Mouse (Mus musculus): ENCODE data around the gene Gm20422. TPM values are rescaled to one million over a fixed set of nuclear protein-coding genes. Genes with fewer than 3 reads are reported as not detected.

Gm20422 gene
- polyA plus RNA-seq, 1 experiment from 2014 or later: 0.43 TPM

GRCm38 (mm10) chr8:69790364-69790763 lies 15.7 kb upstream of the Gm20422 start:
- H3K27me3 ChIP-seq (ENCODE audit: low read depth, poor library complexity, severe bottlenecking): no peaks in the 10 kb centered on the region
- H3K36me3 ChIP-seq: peaks cover 29% of the 10 kb centered on the region
- H3K9me3 ChIP-seq (replicated peaks): no peaks in the 10 kb centered on the region
- WGBS: 33% methylated on average over 11 of the region's 11 CpGs
- H3K4me3 ChIP-seq: peak overlapping the region; percentile 84
- H3K4me1 ChIP-seq: peaks cover 34% of the 10 kb centered on the region
- H3K27ac ChIP-seq (replicated peaks): peak overlapping the region; percentile 96
- no peak for DNase-seq (ENCODE audit: low spot score)

GRCm38 (mm10) chr8:69789731-69790130 lies 15.0 kb upstream of the Gm20422 start:
- H3K4me3 ChIP-seq: peak overlapping the region; percentile 84

GRCm38 (mm10) chr8:69789105-69789504 lies 14.4 kb upstream of the Gm20422 start:
- 85% methylated on average over 5 of the region's 5 CpGs for WGBS
- Histone ChIP-seq H3K27me3 (ENCODE audit: low read depth, poor library complexity, severe bottlenecking) (no peaks in the 10 kb centered on the region), H3K9me3 (replicated peaks) (no peaks in the 10 kb centered on the region), H3K4me3 (no peak overlapping the region), H3K27ac (replicated peaks) (no peak overlapping the region), H3K36me3 (peaks cover 16% of the 10 kb centered on the region), H3K4me1 (peaks cover 34% of the 10 kb centered on the region)
- DNase-seq (ENCODE audit: low spot score): no peak

More at GRCm38 (mm10) chr8:69789731-69790130, 15.0 kb upstream of the Gm20422 start:
- Histone ChIP-seq H3K36me3 (peaks cover 23% of the 10 kb centered on the region), H3K27ac (replicated peaks) (no peak overlapping the region), H3K9me3 (replicated peaks) (no peaks in the 10 kb centered on the region), H3K27me3 (ENCODE audit: low read depth, poor library complexity, severe bottlenecking) (no peaks in the 10 kb centered on the region), H3K4me1 (peaks cover 34% of the 10 kb centered on the region)
- WGBS: 72% methylated on average over 5 of the region's 5 CpGs
- DNase-seq (ENCODE audit: low spot score): no peak

- DNase-seq (ENCODE audit: low spot score): no peak
- no peak overlapping the region for H3K4me3 ChIP-seq
- H3K4me1 ChIP-seq: peaks cover 25% of the 10 kb centered on the region
- H3K27ac ChIP-seq (replicated peaks): no peak overlapping the region
- H3K9me3 ChIP-seq (replicated peaks): no peaks in the 10 kb centered on the region
- 74% methylated on average over 10 of the region's 12 CpGs for WGBS
- 0 out of 2 replicates have a peak, but pooled peaks cover 3% of the 10 kb centered on the region for H3K36me3 ChIP-seq
- no peaks in the 10 kb centered on the region for H3K27me3 ChIP-seq (ENCODE audit: low read depth, poor library complexity, severe bottlenecking)
These were observed 2.4 kb upstream of the Gm20422 start for GRCm38 (mm10) chr8:69777111-69777510.

- H3K9me3 ChIP-seq (replicated peaks): no peaks in the 10 kb centered on the region
- peak overlapping the region; percentile 81 for H3K4me3 ChIP-seq
- H3K4me1 ChIP-seq: peaks cover 31% of the 10 kb centered on the region
- no peaks in the 10 kb centered on the region for H3K27me3 ChIP-seq (ENCODE audit: low read depth, poor library complexity, severe bottlenecking)
- H3K36me3 ChIP-seq: peaks cover 20% of the 10 kb centered on the region
- peak overlapping the region; percentile 99; the same call in 1 of the 2 replicates for H3K27ac ChIP-seq (replicated peaks)
- no peak for DNase-seq (ENCODE audit: low spot score)
- 56% methylated on average over 2 of the region's 2 CpGs for WGBS
These were observed 456 bp upstream of the Gm20422 start for GRCm38 (mm10) chr8:69775149-69775534.

GRCm38 (mm10) chr8:69772106-69772505 lies 2.6 kb downstream of the Gm20422 start:
- Histone ChIP-seq H3K27ac (replicated peaks) (no peak overlapping the region), H3K9me3 (replicated peaks) (peaks cover 8% of the 10 kb centered on the region; the same call in 1 of the 2 replicates), H3K4me1 (peaks cover 31% of the 10 kb centered on the region), H3K27me3 (ENCODE audit: low read depth, poor library complexity, severe bottlenecking) (no peaks in the 10 kb centered on the region), H3K4me3 (no peak overlapping the region), H3K36me3 (peaks cover 51% of the 10 kb centered on the region)
- 91% methylated on average over 2 of the region's 2 CpGs for WGBS
- no peak for DNase-seq (ENCODE audit: low spot score)

GRCm38 (mm10) chr8:69771221-69771620 lies 3.5 kb downstream of the Gm20422 start:
- Histone ChIP-seq H3K9me3 (replicated peaks) (peaks cover 12% of the 10 kb centered on the region), H3K4me3 (no peak overlapping the region), H3K4me1 (peaks cover 31% of the 10 kb centered on the region), H3K27me3 (ENCODE audit: low read depth, poor library complexity, severe bottlenecking) (no peaks in the 10 kb centered on the region), H3K27ac (replicated peaks) (no peak overlapping the region), H3K36me3 (peaks cover 59% of the 10 kb centered on the region)
- DNase-seq (ENCODE audit: low spot score): no peak
- WGBS: 95% methylated on average over 9 of the region's 9 CpGs

GRCm38 (mm10) chr8:69761814-69762445 lies 12.8 kb downstream of the Gm20422 start:
- Histone ChIP-seq H3K9me3 (replicated peaks) (peaks cover 9% of the 10 kb centered on the region), H3K27ac (replicated peaks) (no peak overlapping the region), H3K36me3 (peaks cover 95% of the 10 kb centered on the region), H3K4me3 (no peak overlapping the region), H3K4me1 (no peaks in the 10 kb centered on the region), H3K27me3 (ENCODE audit: low read depth, poor library complexity, severe bottlenecking) (no peaks in the 10 kb centered on the region)
- WGBS: 92% methylated on average over 4 of the region's 4 CpGs
- DNase-seq (ENCODE audit: low spot score): no peak

- no peak for DNase-seq (ENCODE audit: low spot score)
- peaks cover 78% of the 10 kb centered on the region for H3K36me3 ChIP-seq
- no peaks in the 10 kb centered on the region for H3K4me1 ChIP-seq
- H3K9me3 ChIP-seq (replicated peaks): no peaks in the 10 kb centered on the region
- WGBS: 94% methylated on average over 5 of the region's 5 CpGs
- no peak overlapping the region for H3K4me3 ChIP-seq
- no peak overlapping the region for H3K27ac ChIP-seq (replicated peaks)
- H3K27me3 ChIP-seq (ENCODE audit: low read depth, poor library complexity, severe bottlenecking): no peaks in the 10 kb centered on the region
These were observed 16.4 kb downstream of the Gm20422 start for GRCm38 (mm10) chr8:69758316-69758715.

GRCm38 (mm10) chr8:69752437-69752836 lies 22.2 kb downstream of the Gm20422 start:
- H3K4me1 ChIP-seq: peaks cover 13% of the 10 kb centered on the region
- DNase-seq (ENCODE audit: low spot score): no peak
- peaks cover 33% of the 10 kb centered on the region for H3K36me3 ChIP-seq
- H3K4me3 ChIP-seq: no peak overlapping the region
- 87% methylated on average over 2 of the region's 2 CpGs for WGBS
- no peaks in the 10 kb centered on the region for H3K9me3 ChIP-seq (replicated peaks)
- no peak overlapping the region for H3K27ac ChIP-seq (replicated peaks)
- no peaks in the 10 kb centered on the region for H3K27me3 ChIP-seq (ENCODE audit: low read depth, poor library complexity, severe bottlenecking)

- 4% methylated on average over 48 of the region's 48 CpGs for WGBS
- peaks cover 13% of the 10 kb centered on the region for H3K4me1 ChIP-seq
- no peaks in the 10 kb centered on the region for H3K27me3 ChIP-seq (ENCODE audit: low read depth, poor library complexity, severe bottlenecking)
- H3K27ac ChIP-seq (replicated peaks): peak within 1 kb of the TSS; percentile 98
- H3K9me3 ChIP-seq (replicated peaks): no peaks in the 10 kb centered on the region
- H3K36me3 ChIP-seq: peaks cover 19% of the 10 kb centered on the region
- peak within 1 kb of the TSS; percentile 78 for H3K4me3 ChIP-seq
- DNase-seq (ENCODE audit: low spot score): peak; percentile 94
These were observed 24.9 kb downstream of the Gm20422 start, which contains the start of gene Zfp963 for GRCm38 (mm10) chr8:69749544-69750454. Gene Zfp963, minus strand, starts transcription at chr8:69749970.

GRCm38 (mm10) chr8:69741231-69741630 lies 33.5 kb downstream of the Gm20422 start:
- Histone ChIP-seq H3K9me3 (replicated peaks) (no peaks in the 10 kb centered on the region), H3K27me3 (ENCODE audit: low read depth, poor library complexity, severe bottlenecking) (no peaks in the 10 kb centered on the region), H3K4me1 (no peaks in the 10 kb centered on the region), H3K36me3 (peaks cover 31% of the 10 kb centered on the region), H3K4me3 (no peak overlapping the region), H3K27ac (replicated peaks) (no peak overlapping the region)
- 75% methylated on average over 2 of the region's 2 CpGs for WGBS
- DNase-seq (ENCODE audit: low spot score): no peak

GRCm38 (mm10) chr8:69740763-69741162 lies 33.9 kb downstream of the Gm20422 start:
- no peaks in the 10 kb centered on the region for H3K9me3 ChIP-seq (replicated peaks)
- peaks cover 31% of the 10 kb centered on the region for H3K36me3 ChIP-seq
- no peaks in the 10 kb centered on the region for H3K27me3 ChIP-seq (ENCODE audit: low read depth, poor library complexity, severe bottlenecking)
- no peak for DNase-seq (ENCODE audit: low spot score)
- no peaks in the 10 kb centered on the region for H3K4me1 ChIP-seq
- WGBS: 85% methylated on average over 6 of the region's 6 CpGs
- no peak overlapping the region for H3K27ac ChIP-seq (replicated peaks)
- H3K4me3 ChIP-seq: no peak overlapping the region

Data from midbrain, embryonic 10.5 days (tissue).